Mouse (Mus musculus) erythroid progenitor cell, adult 5-6 weeks (primary cell): Measurements from ENCODE around the gene Ube2j2. TPM values are rescaled to one million over a fixed set of nuclear protein-coding genes. Genes with fewer than 3 reads are reported as not detected.

ENCODE experiments used
- ATAC-seq: replicated peaks from 2 replicates; pipeline ENCODE4 v1.8.0; 2016; ENCODE audit warnings: moderate number of reproducible peaks, mild to moderate bottlenecking, moderate TSS enrichment, inconsistent platforms; ENCODE audit not compliant: poor library complexity, low FRiP score, severe bottlenecking
- total RNA-seq, 2 experiments: library from RNA; stranded (forward) in 1 of 2; stranded (reverse) in 1 of 2; fragments of 150-400 nt in 1 of 2; fragments of 186-747, 209-891 nt in 1 of 2; gene quantifications; 2 replicates each; pipeline versions ENCODE4 v1.2.3 to v1.2.4; 2015 to 2017; ENCODE audit warnings: low replicate concordance in 2 of 2

Gene Ube2j2
- total RNA-seq (2015; ENCODE audit: low replicate concordance) (19.1 and 47.8 TPM in 2 replicates), total RNA-seq (2017; ENCODE audit: low replicate concordance) (53.7 and 91.5 TPM in 2 replicates)

- ATAC-seq, result peak; percentile 98
Measured at GRCm38 (mm10) chr4:155943534-155944249, at the start of gene Ube2j2. TSS of gene Ube2j2 (plus strand) at chr4:155943831.

DNA sequence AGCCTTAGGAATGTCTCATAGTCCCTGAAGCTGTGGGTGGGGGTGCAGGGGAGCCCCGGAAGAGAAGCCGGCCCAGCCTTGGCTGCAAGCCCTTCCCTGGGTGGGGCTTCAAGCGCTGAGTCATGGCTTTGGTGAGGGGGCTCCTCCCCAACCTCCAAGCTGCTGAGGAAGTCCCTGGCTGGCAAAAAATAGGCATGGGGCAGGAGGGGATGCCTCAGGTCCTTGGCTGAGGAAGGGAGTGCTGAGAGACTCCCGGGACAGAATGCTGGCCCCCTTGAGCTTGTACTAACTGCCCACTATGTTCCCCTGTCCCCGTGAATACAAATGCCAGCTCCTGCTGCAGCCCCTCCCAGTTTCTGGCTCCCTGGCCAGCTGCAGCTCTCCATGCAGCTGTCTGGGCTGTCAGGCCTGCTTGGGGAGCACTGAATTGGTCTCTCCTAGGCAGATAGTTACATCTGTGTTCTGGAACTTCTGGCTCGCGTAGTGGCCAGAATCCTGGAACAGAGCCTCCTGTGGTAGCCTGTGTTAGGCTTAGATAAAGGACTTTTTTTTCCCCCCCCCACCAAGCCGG, 49.2 kb upstream of the Ube2j2 start:
- ATAC-seq, result peak; percentile 70

DNA sequence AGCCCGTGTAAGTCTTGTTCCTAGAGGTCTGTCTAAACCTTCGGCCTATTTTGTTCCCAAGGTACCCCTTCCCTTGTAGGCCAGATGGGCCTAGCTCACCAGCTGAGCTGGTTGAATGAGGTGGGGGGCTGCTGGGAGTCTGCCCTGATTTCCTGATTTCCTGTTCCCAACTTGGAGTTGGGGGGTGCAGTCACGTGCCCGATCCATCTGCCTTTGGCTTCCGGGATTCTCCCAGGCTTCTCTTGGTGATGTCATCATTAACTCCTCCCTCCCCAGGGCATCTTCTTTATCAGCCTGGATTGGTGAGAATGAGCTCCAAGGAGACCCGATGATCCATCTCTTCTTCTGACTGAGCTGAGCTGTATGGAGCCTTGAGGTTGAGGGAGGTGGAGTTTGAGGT, 48.4 kb upstream of the Ube2j2 start:
- ATAC-seq, result no peak

DNA sequence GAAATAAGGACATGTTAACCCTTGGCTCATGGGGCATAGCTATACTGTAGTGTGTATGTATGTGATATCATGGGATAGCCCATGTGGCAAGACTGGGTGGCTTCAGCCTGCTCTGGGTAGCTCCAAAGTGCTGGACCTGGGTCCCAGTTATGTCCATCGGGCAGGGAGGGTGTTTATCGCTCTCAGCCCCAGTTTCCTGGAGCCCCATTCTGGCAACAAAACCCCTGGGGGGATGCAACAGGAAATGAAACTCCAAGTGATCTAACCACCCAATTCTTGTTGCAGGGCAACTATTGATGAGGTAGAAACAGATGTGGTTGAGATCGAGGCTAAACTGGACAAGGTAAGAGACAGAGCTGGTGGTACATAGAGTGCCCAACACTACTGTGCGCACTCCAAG, 47.8 kb upstream of the Ube2j2 start:
- ATAC-seq, result no peak

DNA sequence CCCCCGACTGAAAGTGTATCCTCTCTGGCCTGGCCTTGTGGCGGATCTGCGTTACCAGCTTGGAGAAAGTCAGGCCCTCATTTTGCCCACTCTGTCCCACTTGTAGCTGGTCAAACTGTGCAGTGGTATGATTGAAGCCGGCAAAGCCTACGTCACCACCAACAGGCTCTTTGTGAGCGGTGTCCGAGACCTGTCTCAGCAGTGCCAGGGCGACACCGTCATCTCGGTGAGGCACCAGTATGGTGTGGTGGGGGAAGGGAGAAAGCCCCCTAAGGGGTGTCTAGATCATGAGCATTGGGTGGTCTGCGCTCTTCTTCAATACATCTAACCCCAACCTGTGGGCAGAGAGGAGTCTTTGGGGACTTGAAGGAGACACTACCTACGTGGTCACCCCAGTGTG, 47.2 kb upstream of the Ube2j2 start:
- no peak for ATAC-seq

DNA sequence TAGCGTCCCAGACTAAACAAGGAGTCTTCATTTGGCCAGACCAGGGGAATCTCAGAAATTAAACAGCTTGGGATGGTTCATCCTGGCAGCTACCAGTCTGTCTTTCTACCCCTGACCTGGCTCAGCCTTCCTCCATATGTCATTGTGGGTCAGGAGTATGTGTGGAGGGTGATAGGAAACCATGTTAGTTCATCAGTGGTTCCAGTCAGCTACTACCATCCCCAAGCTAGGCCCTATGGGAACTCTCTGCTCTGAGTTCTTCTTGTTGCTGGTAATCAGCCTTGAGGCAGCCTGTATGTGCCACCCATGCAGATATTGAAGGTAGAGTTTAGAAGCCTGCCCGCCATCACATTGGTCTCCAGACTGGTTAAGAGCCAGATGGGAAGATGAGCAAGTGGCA, 45.3 kb upstream of the Ube2j2 start:
- ATAC-seq, result no peak

- no peak for ATAC-seq
Measured at GRCm38 (mm10) chr4:155899355-155899754, 44.3 kb upstream of the Ube2j2 start.

GRCm38 (mm10) chr4:155901205-155901604, 42.4 kb upstream of the Ube2j2 start:
- no peak for ATAC-seq

DNA sequence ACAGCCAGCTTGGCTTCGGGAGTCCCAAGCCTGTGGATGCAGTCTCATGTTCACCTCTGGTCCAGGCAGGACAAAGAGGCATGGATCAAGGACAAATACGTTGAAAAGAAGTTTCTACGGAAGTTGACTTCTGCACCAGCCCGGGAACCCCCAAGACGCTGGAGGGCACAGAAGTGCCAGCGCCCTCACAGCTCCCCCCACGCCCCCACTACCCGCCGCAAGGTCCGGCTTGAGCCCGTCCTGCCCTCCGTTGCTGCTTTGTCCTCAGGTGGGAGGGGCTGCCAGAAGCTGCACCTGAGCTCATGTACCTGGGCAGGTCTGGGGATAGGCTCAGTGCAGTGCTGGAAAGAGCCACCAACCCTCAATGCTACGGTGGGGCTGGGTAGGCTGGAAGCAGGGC, 40.4 kb upstream of the Ube2j2 start:
- ATAC-seq, result no peak

DNA sequence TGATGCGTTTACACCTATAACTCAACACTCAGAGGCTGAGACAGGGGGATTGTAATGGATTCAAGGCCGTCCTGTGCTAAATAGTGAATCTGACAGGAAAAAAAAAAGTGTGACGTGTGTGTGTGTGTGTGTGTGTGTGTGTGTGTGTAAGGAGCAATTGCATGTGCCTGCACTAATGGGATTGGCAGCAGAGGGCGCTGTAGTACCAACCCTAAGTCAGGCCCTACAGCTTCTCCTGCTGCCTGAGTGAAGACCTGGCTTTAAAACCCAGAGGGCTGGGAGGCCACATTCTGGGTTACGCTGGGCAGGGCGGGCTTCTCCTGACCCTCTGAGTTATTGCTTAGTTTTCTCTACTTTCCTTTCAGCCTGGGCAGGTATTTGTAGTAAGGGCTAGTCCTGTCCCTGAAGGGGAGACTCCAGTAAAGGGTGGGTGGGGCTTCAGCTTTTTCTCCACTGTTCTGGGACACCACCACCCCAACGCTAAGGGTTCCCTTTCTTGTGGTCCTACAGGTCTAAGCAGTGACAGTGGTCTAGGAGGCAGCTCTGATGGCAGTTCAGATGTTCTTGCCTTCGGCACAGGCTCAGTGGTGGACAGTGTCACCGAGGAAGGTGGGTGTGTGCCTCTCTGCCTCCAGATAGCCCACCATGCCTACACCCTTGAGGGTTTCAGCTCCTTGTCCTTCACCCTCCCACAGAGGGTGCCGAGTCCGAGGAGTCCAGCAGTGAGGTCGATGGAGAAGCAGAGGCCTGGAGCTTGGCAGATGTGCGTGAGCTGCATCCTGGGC, 39.1 kb upstream of the Ube2j2 start:
- no peak for ATAC-seq

- ATAC-seq, result no peak
Measured at GRCm38 (mm10) chr4:155905634-155906033, 38.0 kb upstream of the Ube2j2 start.

- ATAC-seq, result no peak
Measured at GRCm38 (mm10) chr4:155906125-155906524, 37.5 kb upstream of the Ube2j2 start.

- no peak for ATAC-seq
Measured at GRCm38 (mm10) chr4:155907003-155907402, 36.6 kb upstream of the Ube2j2 start.

GRCm38 (mm10) chr4:155908281-155908680, 35.4 kb upstream of the Ube2j2 start:
- no peak for ATAC-seq

- ATAC-seq, result no peak
Measured at GRCm38 (mm10) chr4:155908751-155909150, 34.9 kb upstream of the Ube2j2 start.

DNA sequence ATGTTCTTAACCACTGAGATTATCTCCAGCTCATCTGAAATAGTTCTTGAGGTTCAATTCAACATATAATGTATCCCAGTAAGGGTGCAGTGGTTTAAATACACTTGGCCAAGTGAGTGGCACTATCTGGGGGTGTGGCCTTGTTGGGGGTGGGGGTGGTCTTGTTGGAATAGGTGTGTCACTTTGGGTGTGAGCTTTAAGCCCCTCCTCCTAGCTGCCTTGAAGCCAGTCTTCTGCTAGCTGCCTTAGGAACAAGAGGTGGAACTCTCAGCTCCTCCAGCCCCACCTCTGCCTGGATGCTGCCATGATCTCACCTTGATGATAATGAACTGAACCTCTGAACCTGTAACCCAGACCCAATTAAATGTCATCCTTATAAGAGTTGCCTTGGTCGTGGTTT, 11.6 kb upstream of the Ube2j2 start:
- ATAC-seq, result no peak

DNA sequence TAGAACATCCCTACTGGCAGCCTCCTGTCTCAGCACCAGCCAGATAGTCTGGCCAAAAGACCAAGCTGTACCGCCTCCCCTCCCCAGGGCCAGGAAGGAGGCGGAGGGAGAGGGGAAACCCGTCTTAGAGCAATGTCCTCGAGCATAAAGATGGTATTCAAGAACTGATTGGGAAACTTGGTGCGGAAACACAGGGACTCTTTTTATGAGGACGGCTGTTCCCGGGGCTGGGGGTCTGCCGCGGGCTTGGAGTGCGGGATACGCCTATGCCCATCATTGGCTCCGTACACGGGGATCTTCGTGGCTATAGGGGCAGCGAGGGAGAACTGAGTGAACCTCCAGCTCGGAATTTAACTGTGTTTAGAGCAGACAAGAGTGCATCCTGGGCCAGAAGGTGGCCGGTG, 580 bp upstream of the Ube2j2 start:
- peak; percentile 20 for ATAC-seq

DNA sequence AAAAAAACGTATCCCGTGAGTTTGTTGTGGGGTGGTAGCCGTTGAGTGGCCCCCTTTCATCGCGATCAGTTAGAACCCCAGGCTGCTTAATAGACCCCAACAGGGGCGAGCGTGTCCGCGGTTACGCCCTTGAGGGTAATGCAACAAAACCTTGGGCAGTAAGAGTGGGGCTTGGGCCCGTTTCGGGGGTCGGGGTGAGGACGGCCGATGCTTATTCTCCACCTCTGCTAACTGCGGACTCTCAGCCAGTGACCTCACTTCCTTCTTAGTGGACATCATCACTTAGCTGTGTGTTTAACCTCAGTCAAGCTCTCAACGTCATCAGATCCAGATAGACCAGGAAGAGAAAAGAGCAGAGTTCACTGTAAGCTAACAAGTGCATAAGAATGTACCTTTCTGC, 640 bp downstream of the Ube2j2 start:
- no peak for ATAC-seq

GRCm38 (mm10) chr4:155947094-155947493, 3.5 kb downstream of the Ube2j2 start:
- ATAC-seq, result no peak

DNA sequence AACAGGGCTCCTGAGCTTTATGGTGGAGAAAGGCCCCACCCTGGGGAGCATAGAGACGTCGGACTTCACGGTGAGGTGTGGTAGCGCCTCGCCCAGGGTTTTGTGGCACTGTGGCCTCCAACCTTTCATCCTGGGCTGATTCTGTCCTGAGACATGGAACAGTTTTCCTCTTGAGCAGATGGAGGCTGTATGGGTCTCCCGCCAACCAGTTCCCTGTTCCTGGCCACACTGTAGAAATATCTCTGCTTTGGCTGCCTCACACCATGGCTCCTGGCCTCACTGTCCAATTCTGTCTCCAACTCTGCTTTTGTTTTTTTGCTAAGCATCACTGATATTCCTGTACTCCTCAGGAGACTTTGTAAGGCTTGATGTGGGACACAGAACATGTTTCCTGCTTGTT, 11.9 kb downstream of the Ube2j2 start:
- no peak for ATAC-seq

GRCm38 (mm10) chr4:155959275-155959674, 15.6 kb downstream of the Ube2j2 start:
- peak; percentile 57 for ATAC-seq
